Mouse (Mus musculus): ENCODE measurements around the gene Cxcl17. TPM values are rescaled to one million over a fixed set of nuclear protein-coding genes. Genes with fewer than 3 reads are reported as not detected.
"Not testable (repeated sequence)": the region's sequence is repeated elsewhere in the genome, so short reads cannot be mapped to it uniquely, and the experiment has no call there.

Cxcl17 gene
- polyA plus RNA-seq, 1 experiment: 0.06 TPM

DNA sequence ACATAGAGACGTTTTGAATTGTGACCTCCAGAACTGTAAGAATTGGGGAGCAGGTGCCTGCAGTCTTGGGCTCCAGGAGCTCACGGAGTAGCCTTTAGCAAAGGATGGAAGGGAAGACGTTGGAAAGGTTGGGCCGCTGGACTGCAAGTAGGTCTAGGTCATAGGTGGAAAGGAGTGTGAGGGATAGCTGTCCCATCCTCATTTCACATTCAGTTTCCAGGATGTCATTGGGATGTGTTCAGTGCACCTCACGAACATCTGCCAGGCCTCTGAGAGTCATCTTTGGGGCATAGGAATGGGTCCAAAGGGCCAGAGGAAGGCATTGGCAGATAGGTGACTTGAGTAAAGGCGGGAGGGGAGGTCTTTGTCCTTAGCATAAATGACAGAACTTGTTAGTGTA, 19.7 kb upstream of the Cxcl17 start:
- Histone ChIP-seq H3K27me3 (ENCODE audit: control insufficient read depth, insufficient read depth, insufficient read length) (no peaks in the 10 kb centered on the region), H3K4me3 (no peak overlapping the region), H3K4me2 (ENCODE audit: low read depth) (no peak overlapping the region), H3K36me3 (ENCODE audit: control insufficient read depth, insufficient read depth) (no peaks in the 10 kb centered on the region), H3ac (ENCODE audit: control insufficient read depth, insufficient read length) (no peak overlapping the region), H3K79me2 (ENCODE audit: control insufficient read depth, insufficient read depth) (no peaks in the 10 kb centered on the region)
- TF ChIP-seq POLR2A (IDR thresholded peaks at IDR 0.05; ENCODE audit: insufficient read length, low read depth) (no peak), REST (IDR thresholded peaks at IDR 0.05; ENCODE audit: insufficient read depth, insufficient read length) (no peak), TCF12 (IDR thresholded peaks at IDR 0.05; ENCODE audit: insufficient read depth, poor library complexity, severe bottlenecking) (no peak), TCF3 (IDR thresholded peaks at IDR 0.05; ENCODE audit: insufficient read length, low read depth) (no peak), MAX (IDR thresholded peaks at IDR 0.05; ENCODE audit: low read depth) (no peak), CEBPB (IDR thresholded peaks at IDR 0.05; ENCODE audit: insufficient read depth, poor library complexity, severe bottlenecking) (no peak), MYOD1 (IDR thresholded peaks at IDR 0.05; ENCODE audit: control insufficient read depth in 1 of 3, insufficient read length in 2 of 3, low read depth in 2 of 3) (no peak), SRF (IDR thresholded peaks at IDR 0.05; ENCODE audit: control insufficient read depth, insufficient read length, low read depth) (no peak), MYOG (IDR thresholded peaks at IDR 0.05; ENCODE audit: control insufficient read depth in 1 of 3, insufficient read depth in 1 of 3, insufficient read length in 2 of 3, low read depth in 2 of 3) (no peak), E2F4 (IDR thresholded peaks at IDR 0.05; ENCODE audit: insufficient read depth) (no peak), USF1 (IDR thresholded peaks at IDR 0.05; ENCODE audit: low read depth) (no peak), POLR2AphosphoS2 (IDR thresholded peaks at IDR 0.05; ENCODE audit: insufficient read length, low read depth) (no peak)

DNA sequence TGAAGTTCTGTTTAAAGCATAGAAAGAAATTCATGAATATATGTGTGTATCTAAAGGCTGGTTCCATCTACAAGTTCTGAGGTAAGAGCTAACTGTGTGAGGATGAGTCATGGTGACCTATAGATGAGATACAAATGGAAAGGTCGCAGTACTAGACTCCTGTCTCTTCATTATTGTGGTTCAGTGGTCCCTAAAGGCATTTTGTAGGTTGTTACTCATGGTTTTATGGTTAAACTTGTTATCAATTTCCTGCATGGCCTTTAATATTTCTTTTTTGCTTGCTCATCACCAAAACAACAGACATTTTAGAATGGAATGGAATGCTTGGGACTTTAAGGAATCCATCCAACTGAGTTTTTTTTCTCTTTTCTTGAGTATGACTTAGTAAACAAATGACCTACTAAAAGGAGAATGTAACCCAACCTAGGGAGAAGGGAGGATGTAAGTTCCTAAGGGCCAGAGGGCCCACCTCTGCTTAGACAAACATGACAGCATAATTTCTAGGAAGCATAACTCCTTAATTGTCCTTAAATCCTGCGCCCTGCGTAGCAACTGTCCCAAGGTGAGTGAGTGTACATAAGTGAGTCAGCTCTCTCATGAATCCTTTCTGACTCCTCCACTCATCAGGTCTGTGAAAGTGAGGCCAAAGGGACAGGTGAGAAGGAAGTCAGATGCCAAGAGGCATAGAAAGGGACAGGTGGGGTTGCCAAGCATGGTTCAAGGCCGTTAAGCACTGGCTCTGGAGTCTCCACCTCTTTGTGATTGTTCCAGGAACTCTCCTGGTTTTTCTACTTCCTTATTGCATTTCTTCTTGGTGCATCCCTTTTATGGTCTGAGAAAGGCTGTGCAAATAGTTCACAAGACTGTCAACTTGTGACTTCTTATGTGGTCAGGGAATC, 17.4 kb upstream of the Cxcl17 start:
- Histone ChIP-seq H3K4me2 (ENCODE audit: low read depth) (no peak overlapping the region), H3K79me2 (ENCODE audit: control insufficient read depth, insufficient read depth) (no peaks in the 10 kb centered on the region), H3K36me3 (ENCODE audit: control insufficient read depth, insufficient read depth) (no peaks in the 10 kb centered on the region), H3ac (ENCODE audit: control insufficient read depth, insufficient read length) (no peak overlapping the region), H3K27me3 (ENCODE audit: control insufficient read depth, insufficient read depth, insufficient read length) (no peaks in the 10 kb centered on the region), H3K4me3 (no peak overlapping the region)
- TF ChIP-seq MAX (IDR thresholded peaks at IDR 0.05; ENCODE audit: low read depth) (no peak), MYOD1 (IDR thresholded peaks at IDR 0.05; ENCODE audit: control insufficient read depth in 1 of 3, insufficient read length in 2 of 3, low read depth in 2 of 3) (no peak), TCF12 (IDR thresholded peaks at IDR 0.05; ENCODE audit: insufficient read depth, poor library complexity, severe bottlenecking) (no peak), E2F4 (IDR thresholded peaks at IDR 0.05; ENCODE audit: insufficient read depth) (no peak), POLR2AphosphoS2 (IDR thresholded peaks at IDR 0.05; ENCODE audit: insufficient read length, low read depth) (no peak), POLR2A (IDR thresholded peaks at IDR 0.05; ENCODE audit: insufficient read length, low read depth) (no peak), CEBPB (IDR thresholded peaks at IDR 0.05; ENCODE audit: insufficient read depth, poor library complexity, severe bottlenecking) (no peak), MYOG (IDR thresholded peaks at IDR 0.05; ENCODE audit: control insufficient read depth in 1 of 3, insufficient read depth in 1 of 3, insufficient read length in 2 of 3, low read depth in 2 of 3) (no peak), SRF (IDR thresholded peaks at IDR 0.05; ENCODE audit: control insufficient read depth, insufficient read length, low read depth) (no peak), USF1 (IDR thresholded peaks at IDR 0.05; ENCODE audit: low read depth) (no peak), REST (IDR thresholded peaks at IDR 0.05; ENCODE audit: insufficient read depth, insufficient read length) (no peak), TCF3 (IDR thresholded peaks at IDR 0.05; ENCODE audit: insufficient read length, low read depth) (no peak)

DNA sequence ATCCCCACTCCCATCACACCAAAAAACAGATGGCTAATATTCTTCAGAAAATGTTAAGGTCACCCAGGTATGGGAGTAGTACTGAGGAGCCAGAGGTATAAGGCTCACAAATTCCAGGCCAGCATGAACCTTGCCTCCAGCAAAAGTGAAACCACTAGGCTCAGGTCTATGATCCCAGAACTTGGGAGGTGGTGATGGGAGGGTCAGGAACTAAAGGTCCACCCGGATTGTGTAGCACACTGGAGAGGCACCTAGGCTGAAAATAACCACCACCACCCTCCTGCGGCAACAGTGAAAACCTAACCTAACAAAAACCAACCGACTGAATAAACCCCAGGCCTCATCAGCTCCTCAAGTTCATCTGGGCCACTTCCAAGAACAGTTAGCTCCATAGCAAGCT, 15.6 kb upstream of the Cxcl17 start:
- Histone ChIP-seq H3K4me2 (ENCODE audit: low read depth) (no peak overlapping the region), H3K36me3 (ENCODE audit: control insufficient read depth, insufficient read depth) (no peaks in the 10 kb centered on the region), H3K4me3 (no peak overlapping the region), H3K27me3 (ENCODE audit: control insufficient read depth, insufficient read depth, insufficient read length) (no peaks in the 10 kb centered on the region), H3K79me2 (ENCODE audit: control insufficient read depth, insufficient read depth) (no peaks in the 10 kb centered on the region), H3ac (ENCODE audit: control insufficient read depth, insufficient read length) (no peak overlapping the region)
- TF ChIP-seq POLR2AphosphoS2 (IDR thresholded peaks at IDR 0.05; ENCODE audit: insufficient read length, low read depth): no peak
- TF ChIP-seq TCF12 (IDR thresholded peaks at IDR 0.05; ENCODE audit: insufficient read depth, poor library complexity, severe bottlenecking): no peak
- TF ChIP-seq TCF3 (IDR thresholded peaks at IDR 0.05; ENCODE audit: insufficient read length, low read depth): no peak
- no peak for TF ChIP-seq MAX (IDR thresholded peaks at IDR 0.05; ENCODE audit: low read depth)
- no peak for TF ChIP-seq MYOG (IDR thresholded peaks at IDR 0.05; ENCODE audit: control insufficient read depth in 1 of 3, insufficient read depth in 1 of 3, insufficient read length in 2 of 3, low read depth in 2 of 3)
- TF ChIP-seq USF1 (IDR thresholded peaks at IDR 0.05; ENCODE audit: low read depth): no peak
- TF ChIP-seq MYOD1 (IDR thresholded peaks at IDR 0.05; ENCODE audit: control insufficient read depth in 1 of 3, insufficient read length in 2 of 3, low read depth in 2 of 3): no peak
- no peak for TF ChIP-seq REST (IDR thresholded peaks at IDR 0.05; ENCODE audit: insufficient read depth, insufficient read length)
- no peak for TF ChIP-seq CEBPB (IDR thresholded peaks at IDR 0.05; ENCODE audit: insufficient read depth, poor library complexity, severe bottlenecking)
- TF ChIP-seq POLR2A (IDR thresholded peaks at IDR 0.05; ENCODE audit: insufficient read length, low read depth): no peak
- no peak for TF ChIP-seq SRF (IDR thresholded peaks at IDR 0.05; ENCODE audit: control insufficient read depth, insufficient read length, low read depth)
- TF ChIP-seq E2F4 (IDR thresholded peaks at IDR 0.05; ENCODE audit: insufficient read depth): no peak

DNA sequence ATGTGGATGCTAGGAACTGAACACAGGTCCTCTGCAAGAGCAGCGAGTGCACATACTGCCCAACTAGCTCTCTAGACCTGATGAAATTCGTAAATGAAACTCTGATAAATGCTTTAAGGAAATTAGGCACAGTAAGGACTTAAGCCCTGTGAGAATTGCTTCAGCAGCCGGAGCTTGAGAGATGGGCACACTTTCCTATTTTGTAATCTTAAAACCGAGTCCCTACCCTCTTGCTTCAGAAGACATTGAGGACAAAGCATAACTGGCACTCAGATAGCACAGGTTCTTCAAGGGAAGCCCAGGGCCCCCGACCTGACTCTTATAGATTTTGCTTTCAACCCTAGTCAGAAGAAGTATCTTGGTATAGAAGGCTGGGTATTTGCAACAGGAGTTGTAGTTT, 14.5 kb upstream of the Cxcl17 start:
- H3K79me2 ChIP-seq (ENCODE audit: control insufficient read depth, insufficient read depth): no peaks in the 10 kb centered on the region
- H3K27me3 ChIP-seq (ENCODE audit: control insufficient read depth, insufficient read depth, insufficient read length): peaks cover 5% of the 10 kb centered on the region
- TF ChIP-seq MYOD1 (IDR thresholded peaks at IDR 0.05; ENCODE audit: control insufficient read depth in 1 of 3, insufficient read length in 2 of 3, low read depth in 2 of 3) (no peak), CEBPB (IDR thresholded peaks at IDR 0.05; ENCODE audit: insufficient read depth, poor library complexity, severe bottlenecking) (no peak), MYOG (IDR thresholded peaks at IDR 0.05; ENCODE audit: control insufficient read depth in 1 of 3, insufficient read depth in 1 of 3, insufficient read length in 2 of 3, low read depth in 2 of 3) (no peak), POLR2A (IDR thresholded peaks at IDR 0.05; ENCODE audit: insufficient read length, low read depth) (no peak), REST (IDR thresholded peaks at IDR 0.05; ENCODE audit: insufficient read depth, insufficient read length) (no peak), MAX (IDR thresholded peaks at IDR 0.05; ENCODE audit: low read depth) (no peak), E2F4 (IDR thresholded peaks at IDR 0.05; ENCODE audit: insufficient read depth) (no peak), TCF3 (IDR thresholded peaks at IDR 0.05; ENCODE audit: insufficient read length, low read depth) (no peak), TCF12 (IDR thresholded peaks at IDR 0.05; ENCODE audit: insufficient read depth, poor library complexity, severe bottlenecking) (no peak), USF1 (IDR thresholded peaks at IDR 0.05; ENCODE audit: low read depth) (no peak), SRF (IDR thresholded peaks at IDR 0.05; ENCODE audit: control insufficient read depth, insufficient read length, low read depth) (no peak), POLR2AphosphoS2 (IDR thresholded peaks at IDR 0.05; ENCODE audit: insufficient read length, low read depth) (no peak)
- H3K36me3 ChIP-seq (ENCODE audit: control insufficient read depth, insufficient read depth): no peaks in the 10 kb centered on the region
- no peak overlapping the region for H3K4me3 ChIP-seq
- no peak overlapping the region for H3ac ChIP-seq (ENCODE audit: control insufficient read depth, insufficient read length)
- H3K4me2 ChIP-seq (ENCODE audit: low read depth): no peak overlapping the region

DNA sequence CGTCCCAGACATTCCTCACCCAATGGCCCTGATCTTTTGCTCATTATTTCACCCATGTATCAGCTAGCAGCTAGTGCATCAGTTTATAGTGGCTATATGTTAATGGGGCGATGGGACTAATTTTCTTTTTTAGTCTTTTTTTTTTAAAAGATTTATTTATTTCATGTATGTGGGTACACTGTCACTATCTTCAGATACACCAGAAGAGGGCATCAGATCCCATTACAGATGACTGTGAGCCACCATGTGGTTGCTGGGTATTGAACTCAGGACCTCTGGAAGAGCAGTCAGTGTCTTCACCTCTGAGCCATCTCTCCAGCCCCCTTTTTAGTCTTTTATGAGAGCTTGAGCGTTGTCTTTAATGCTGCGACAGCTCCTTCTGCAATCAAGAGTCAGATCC, 13.7 kb upstream of the Cxcl17 start:
- H3K36me3 ChIP-seq (ENCODE audit: control insufficient read depth, insufficient read depth); H3K79me2 ChIP-seq (ENCODE audit: control insufficient read depth, insufficient read depth); H3K4me3 ChIP-seq: not testable (repeated sequence)

More for the DNA sequence above, 13.7 kb upstream of the Cxcl17 start:
- not testable (repeated sequence) for H3ac ChIP-seq (ENCODE audit: control insufficient read depth, insufficient read length); H3K27me3 ChIP-seq (ENCODE audit: control insufficient read depth, insufficient read depth, insufficient read length); H3K4me2 ChIP-seq (ENCODE audit: low read depth)
